Comparison of ENCODE assay signal across 10 mouse cellular contexts in genomic region chr16:92823381-92823862, GRCm38 (mm10). TPM values are rescaled to one million over a fixed set of nuclear protein-coding genes. Genes with fewer than 3 reads are reported as not detected.
DNase-seq lines count a peak whose midpoint lies in the region; ATAC-seq and TF ChIP-seq lines count a peak whose summit lies in the region.
"Had no signal": no experiment of that assay in that cellular context is flagged by ENCODE, and none has a peak within 500 bp of the region (broad histone marks: within the 10 kb centered on the region; RNA-seq: fewer than 3 reads in every experiment).

No protein-coding gene starts in this region.

- H3K27ac ChIP-seq in lung, postnatal 0 days (ENCODE audit: low read length), result no peak overlapping the region
- no peak overlapping the region for H3K27ac ChIP-seq in kidney, adult 2 months (ENCODE audit: insufficient read depth, low read depth, low read length)
- H3K27ac ChIP-seq: embryonic facial prominence, embryonic 13.5 days; neural tube, embryonic 12.5 days had no signal

- no peak for TF ChIP-seq POLR2A in kidney, adult 2 months (IDR thresholded peaks at IDR 0.05; ENCODE audit: low read depth, low read length)

- ATAC-seq in lung, postnatal 0 days, result peak; percentile 26; the same call in 1 of the 2 replicates

- H3K36me3 ChIP-seq in lung, postnatal 0 days (ENCODE audit: insufficient read depth, low read length), result no peaks in the 10 kb centered on the region
- H3K36me3 ChIP-seq in kidney, adult 2 months (ENCODE audit: control insufficient read depth, insufficient read depth, low read length), result no peaks in the 10 kb centered on the region
- H3K36me3 ChIP-seq: embryonic facial prominence, embryonic 13.5 days; neural tube, embryonic 12.5 days had no signal

- DNase-seq in embryo, embryonic 10 days (ENCODE audit: low spot score), result peak; percentile 27
- DNase-seq in embryo, embryonic 10.5 days (ENCODE audit: low spot score), result no peak
- no peak for DNase-seq in lung, postnatal 0 days (ENCODE audit: low spot score)
- no peak for DNase-seq in lung, postnatal 14 days
- DNase-seq in cerebellum, adult 18-20 months, result peak; percentile 17 to 22
- DNase-seq in mesoderm, embryonic 11.5 days (ENCODE audit: low read depth, low spot score), result peak; percentile 25
- DNase-seq in right cerebral cortex, adult 18-20 months, result no peak
- no peak for DNase-seq in kidney, adult 2 months

- H3K4me2 ChIP-seq in lung, postnatal 0 days (replicated peaks; ENCODE audit: low read depth, low read length), result no peak overlapping the region
- H3K4me2 ChIP-seq: embryonic facial prominence, embryonic 13.5 days; neural tube, embryonic 12.5 days had no signal

- no peak for TF ChIP-seq EP300 in lung, postnatal 0 days (IDR thresholded peaks at IDR 0.05)

- WGBS in lung, postnatal 0 days, result 48% methylated on average over 5 of the region's 5 CpGs
- 44% methylated on average over 5 of the region's 5 CpGs for WGBS in kidney, adult 2 months

- H3K4me3 ChIP-seq in lung, postnatal 0 days (ENCODE audit: low read depth, low read length), result no peak overlapping the region
- no peak overlapping the region for H3K4me3 ChIP-seq in kidney, adult 2 months (ENCODE audit: insufficient read depth, low read depth, low read length)
- H3K4me3 ChIP-seq: embryonic facial prominence, embryonic 13.5 days; neural tube, embryonic 12.5 days had no signal

- no peak overlapping the region for H3K9ac ChIP-seq in lung, postnatal 0 days (replicated peaks; ENCODE audit: low read depth)
- H3K9ac ChIP-seq: embryonic facial prominence, embryonic 13.5 days; neural tube, embryonic 12.5 days had no signal

- H3K27me3 ChIP-seq in lung, postnatal 0 days (replicated peaks; ENCODE audit: insufficient read depth, low read length), result no peaks in the 10 kb centered on the region
- H3K27me3 ChIP-seq in kidney, adult 2 months (replicated peaks; ENCODE audit: control insufficient read depth, insufficient read depth, low read length), result no peaks in the 10 kb centered on the region
- H3K27me3 ChIP-seq: embryonic facial prominence, embryonic 13.5 days; neural tube, embryonic 12.5 days had no signal

- TF ChIP-seq CTCF in lung, postnatal 0 days (IDR thresholded peaks at IDR 0.05), result no peak
- TF ChIP-seq CTCF in kidney, adult 2 months (conservative IDR thresholded peaks at IDR 0.05; ENCODE audit: insufficient read depth, insufficient read length, low read depth, low read length), result no peak

- no peaks in the 10 kb centered on the region for H3K4me1 ChIP-seq in lung, postnatal 0 days (ENCODE audit: insufficient read depth, low read depth, low read length)
- no peaks in the 10 kb centered on the region for H3K4me1 ChIP-seq in kidney, adult 2 months (ENCODE audit: control insufficient read depth, insufficient read depth, low read length)

- H3K9me3 ChIP-seq in lung, postnatal 0 days (ENCODE audit: low read length), result no peaks in the 10 kb centered on the region
- H3K9me3 ChIP-seq: embryonic facial prominence, embryonic 13.5 days; neural tube, embryonic 12.5 days had no signal

RNA-seq across cellular contexts. Expression of gene Runx1, which starts 2.5 kb away (rescaled TPM):
- polyA plus RNA-seq in lung, postnatal 0 days (2015; fragmentation: Nextera tagmentation; extraction: Ambion mirVana), result 9.1 and 11.3 TPM in 2 replicates
- polyA plus RNA-seq in kidney, adult 2 months (2012; rRNA removed), result 1.5 and 2.2 TPM in 2 replicates

Comparison
In these comparisons a context has a peak if more than half of its experiments do, and no peak if none do; other contexts are left out.
1. DNase-seq: peak in embryo, embryonic 10 days (single experiment), cerebellum, adult 18-20 months (2 of 2) and mesoderm, embryonic 11.5 days (single experiment); none in embryo, embryonic 10.5 days (single experiment), lung, postnatal 0 days (single experiment), lung, postnatal 14 days (single experiment), right cerebral cortex, adult 18-20 months (single experiment) and kidney, adult 2 months (single experiment).